18 mouse cellular contexts compared by ENCODE assay signal in the genomic region with DNA sequence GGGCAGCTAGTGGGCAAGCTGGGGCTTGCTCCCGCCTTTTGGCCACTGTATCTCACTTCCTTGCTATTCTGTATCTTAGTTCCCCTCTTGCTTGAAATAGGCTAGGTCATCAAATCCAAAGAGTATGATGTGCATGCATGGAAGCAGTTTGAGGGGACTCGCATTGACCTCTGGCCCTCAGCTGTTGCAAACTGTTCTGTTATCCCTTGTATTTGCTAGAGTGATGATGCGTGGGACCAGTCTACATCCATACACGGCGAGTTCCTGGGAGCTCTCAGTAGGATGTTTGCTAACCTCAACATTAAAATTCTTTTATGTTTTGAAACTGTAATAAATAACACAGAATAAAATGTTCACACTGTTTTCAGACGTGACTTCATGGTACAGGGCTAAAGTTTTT. TPM values are rescaled to one million over a fixed set of nuclear protein-coding genes. Genes with fewer than 3 reads are reported as not detected.
DNase-seq lines count a peak whose midpoint lies in the region; ATAC-seq lines count a peak whose summit lies in the region.
"Had no signal": no experiment of that assay in that cellular context is flagged by ENCODE, and none has a peak within 500 bp of the region (broad histone marks: within the 10 kb centered on the region; RNA-seq: fewer than 3 reads in every experiment).

No protein-coding gene starts in this region.

- no peak for ATAC-seq in liver, embryonic 12.5 days
- no peak for ATAC-seq in liver, embryonic 11.5 days (replicated peaks; ENCODE audit: low FRiP score)
- ATAC-seq: forebrain, embryonic 14.5 days; midbrain, embryonic 13.5 days had no signal

- 0 out of 2 replicates have a peak overlapping the region, but pooled peaks have one; percentile 25 for H3K4me2 ChIP-seq in liver, embryonic 12.5 days
- no peak overlapping the region for H3K4me2 ChIP-seq in liver, embryonic 11.5 days
- H3K4me2 ChIP-seq: hindbrain, embryonic 14.5 days; intestine, embryonic 15.5 days; midbrain, embryonic 13.5 days had no signal

- H3K27me3 ChIP-seq in heart, embryonic 10.5 days (ENCODE audit: insufficient read depth, poor library complexity, severe bottlenecking) = no peaks in the 10 kb centered on the region
- H3K27me3 ChIP-seq in liver, embryonic 12.5 days (replicated peaks) = no peaks in the 10 kb centered on the region
- no peaks in the 10 kb centered on the region for H3K27me3 ChIP-seq in liver, embryonic 11.5 days (replicated peaks; ENCODE audit: control insufficient read depth, insufficient read depth, low read length)
- H3K27me3 ChIP-seq: CH12.LX; intestine, embryonic 15.5 days; midbrain, embryonic 13.5 days had no signal

- H3K9me3 ChIP-seq in heart, embryonic 10.5 days = no peaks in the 10 kb centered on the region
- H3K9me3 ChIP-seq in liver, embryonic 12.5 days (replicated peaks) = no peaks in the 10 kb centered on the region
- H3K9me3 ChIP-seq in liver, embryonic 11.5 days (ENCODE audit: control insufficient read depth, low read length) = no peaks in the 10 kb centered on the region
- H3K9me3 ChIP-seq: intestine, embryonic 15.5 days had no signal

- peaks cover 47% of the 10 kb centered on the region for H3K4me1 ChIP-seq in heart, embryonic 10.5 days
- peaks cover 40% of the 10 kb centered on the region for H3K4me1 ChIP-seq in liver, embryonic 12.5 days
- peaks cover 14% of the 10 kb centered on the region for H3K4me1 ChIP-seq in liver, embryonic 11.5 days (replicated peaks; ENCODE audit: control insufficient read depth, insufficient read depth, low read length)

- 83% methylated on average over 6 of the region's 6 CpGs for WGBS in heart, embryonic 10.5 days
- WGBS in liver, embryonic 12.5 days (ENCODE audit: insufficient replicate concordance) = 71% methylated on average over 6 of the region's 6 CpGs
- whole genome bisulfite sequencing in liver, embryonic 11.5 days = 75% methylated on average over 6 of the region's 6 CpGs

- intact Hi-C loops in heart, postnatal 14 days (cut with DNase I) = no loop called here

- no peak for DNase-seq in heart, embryonic 10.5 days (ENCODE audit: low spot score)
- no peak for DNase-seq in heart, postnatal 14 days
- DNase-seq in liver, embryonic 11.5 days (ENCODE audit: low spot score) = no peak
- peak; percentile 3 for DNase-seq in urinary bladder, postnatal 25 days (ENCODE audit: low spot score)
- no peak for DNase-seq in urinary bladder, postnatal 10 days (ENCODE audit: low spot score)
- no peak for DNase-seq in layer of hippocampus, adult 18-20 months (ENCODE audit: low spot score in 2 of 2)
- DNase-seq in c-Kit-positive CD71-positive TER-119-positive erythroid progenitor cells, embryonic 14.5 days (ENCODE audit: low spot score) = no peak
- DNase-seq: adrenal gland, postnatal 10 days; kidney, postnatal 10 days; right cerebral cortex, postnatal 4 days had no signal

- H3K9ac ChIP-seq in liver, embryonic 12.5 days = no peak overlapping the region
- H3K9ac ChIP-seq in liver, embryonic 11.5 days (ENCODE audit: low read depth, low read length) = no peak overlapping the region
- H3K9ac ChIP-seq: hindbrain, embryonic 14.5 days; intestine, embryonic 15.5 days; midbrain, embryonic 13.5 days had no signal

- peak overlapping the region; percentile 72 for H3K27ac ChIP-seq in heart, embryonic 10.5 days
- no peak overlapping the region for H3K27ac ChIP-seq in liver, embryonic 12.5 days
- no peak overlapping the region for H3K27ac ChIP-seq in liver, embryonic 11.5 days (ENCODE audit: low read depth, low read length)
- H3K27ac ChIP-seq: embryonic facial prominence, embryonic 10.5 days; hindbrain, embryonic 14.5 days; intestine, embryonic 15.5 days; left cerebral cortex, adult 2 months; midbrain, embryonic 13.5 days had no signal

- H3K4me3 ChIP-seq in heart, embryonic 10.5 days = 0 out of 2 replicates have a peak overlapping the region, but pooled peaks have one; percentile 22
- H3K4me3 ChIP-seq in liver, embryonic 12.5 days = no peak overlapping the region
- H3K4me3 ChIP-seq in liver, embryonic 11.5 days (ENCODE audit: low read depth, low read length) = no peak overlapping the region
- H3K4me3 ChIP-seq: embryonic facial prominence, embryonic 10.5 days; intestine, embryonic 15.5 days; left cerebral cortex, adult 2 months; midbrain, embryonic 13.5 days had no signal

- peaks cover 6% of the 10 kb centered on the region; the same call in 1 of the 2 replicates for H3K36me3 ChIP-seq in heart, embryonic 10.5 days
- no peaks in the 10 kb centered on the region for H3K36me3 ChIP-seq in liver, embryonic 12.5 days
- no peaks in the 10 kb centered on the region for H3K36me3 ChIP-seq in liver, embryonic 11.5 days (ENCODE audit: control insufficient read depth, insufficient read depth, low read length)
- H3K36me3 ChIP-seq: intestine, embryonic 15.5 days had no signal

RNA-seq across cellular contexts. Expression of a gene that starts 13.3 kb away (rescaled TPM):
- 23.5 and 28.8 TPM in 2 replicates for polyA plus RNA-seq in heart, embryonic 10.5 days (2016; fragmentation: Nextera tagmentation; extraction: Ambion mirVana)
- total RNA-seq in heart, postnatal 14 days (2021) = 10 to 100 TPM; 14.1 to 14.7 TPM
- 7.0 and 7.3 TPM in 2 replicates for polyA plus RNA-seq in liver, embryonic 12.5 days (2016; fragmentation: Nextera tagmentation; extraction: Ambion mirVana)
- polyA plus RNA-seq in liver, embryonic 11.5 days (2014; fragmentation: Nextera tagmentation; extraction: Ambion mirVana) = 14.9 and 17.6 TPM in 2 replicates
- 10 to 100 TPM; 91.3 to 95.4 TPM for total RNA-seq in layer of hippocampus, adult 18-20 months (2021)
- total RNA-seq: CH12.LX had no signal
